Mouse (Mus musculus): ENCODE results near the gene Troap.

Troap gene

GRCm38 (mm10) chr15:99114312-99115064, 40.1 kb downstream of the Troap start:
- in situ Hi-C loops (cut with MboI): no loop called here

DNA sequence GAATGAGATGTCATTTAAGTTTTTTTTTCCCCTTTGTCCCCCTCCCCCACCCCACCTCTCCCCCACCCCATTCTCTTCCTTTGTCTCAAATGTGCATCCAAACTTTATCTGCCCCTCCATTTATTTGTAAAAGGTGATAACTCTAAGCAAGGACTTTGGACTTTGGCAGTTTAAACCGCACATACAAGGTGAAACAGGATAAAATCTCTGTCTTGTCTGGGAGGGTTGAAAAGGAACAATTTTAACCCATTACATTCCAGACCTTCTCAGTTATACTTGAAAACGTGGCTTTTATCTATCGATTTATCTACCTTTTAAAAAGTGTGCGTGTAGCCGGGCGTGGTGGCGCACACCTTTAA, 40.7 kb downstream of the Troap start:
- in situ Hi-C loops (cut with MboI): no loop called here

GRCm38 (mm10) chr15:99116539-99116938, 42.2 kb downstream of the Troap start:
- in situ Hi-C loops (cut with MboI): no loop called here

DNA sequence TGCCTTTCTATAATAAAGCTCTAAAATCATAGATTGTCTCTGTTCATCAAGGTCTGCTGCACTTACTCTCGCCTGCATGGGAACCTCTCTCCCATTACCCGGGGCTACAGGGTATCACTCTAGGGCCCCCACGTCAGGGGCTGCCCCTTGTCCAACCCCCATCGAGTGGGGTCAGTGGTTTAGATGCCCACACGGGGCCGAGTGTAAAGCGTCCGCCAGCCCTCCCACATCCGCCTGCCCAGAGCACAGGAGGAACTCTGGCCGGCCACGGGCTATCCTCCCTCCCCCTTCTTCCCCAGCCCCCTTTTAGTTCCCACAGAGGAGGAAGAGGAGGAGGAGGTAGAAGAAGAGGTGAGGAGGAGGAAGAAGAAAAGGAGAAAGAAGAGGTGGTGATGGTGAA, 46.4 kb downstream of the Troap start:
- in situ Hi-C loops (cut with MboI): no loop called here

GRCm38 (mm10) chr15:99122642-99123041, 48.3 kb downstream of the Troap start:
- in situ Hi-C loops (cut with MboI): no loop called here

DNA sequence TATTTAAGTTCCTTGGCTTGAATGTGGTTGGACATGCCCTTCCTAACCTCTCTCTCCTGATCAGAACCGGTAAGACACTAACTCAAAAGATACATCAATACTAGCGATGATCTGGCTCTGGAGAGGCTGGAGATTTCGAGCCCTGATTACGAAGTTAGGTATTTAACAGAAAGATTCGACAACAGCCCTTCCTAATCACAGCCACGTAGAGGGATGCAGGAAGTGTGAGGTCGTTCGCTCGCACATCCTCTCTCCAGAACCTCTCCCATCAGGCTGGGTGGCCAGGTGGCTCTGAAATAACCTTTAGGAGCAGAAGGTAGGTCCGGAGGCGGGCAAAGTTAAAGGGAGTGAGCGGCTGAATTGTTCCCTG, 51.3 kb downstream of the Troap start, which contains the start of gene Spats2:
TSS of gene Spats2 (plus strand) at position 206 of the 370 bp plus-strand sequence.
- in situ Hi-C loops (cut with MboI): no loop called here

DNA sequence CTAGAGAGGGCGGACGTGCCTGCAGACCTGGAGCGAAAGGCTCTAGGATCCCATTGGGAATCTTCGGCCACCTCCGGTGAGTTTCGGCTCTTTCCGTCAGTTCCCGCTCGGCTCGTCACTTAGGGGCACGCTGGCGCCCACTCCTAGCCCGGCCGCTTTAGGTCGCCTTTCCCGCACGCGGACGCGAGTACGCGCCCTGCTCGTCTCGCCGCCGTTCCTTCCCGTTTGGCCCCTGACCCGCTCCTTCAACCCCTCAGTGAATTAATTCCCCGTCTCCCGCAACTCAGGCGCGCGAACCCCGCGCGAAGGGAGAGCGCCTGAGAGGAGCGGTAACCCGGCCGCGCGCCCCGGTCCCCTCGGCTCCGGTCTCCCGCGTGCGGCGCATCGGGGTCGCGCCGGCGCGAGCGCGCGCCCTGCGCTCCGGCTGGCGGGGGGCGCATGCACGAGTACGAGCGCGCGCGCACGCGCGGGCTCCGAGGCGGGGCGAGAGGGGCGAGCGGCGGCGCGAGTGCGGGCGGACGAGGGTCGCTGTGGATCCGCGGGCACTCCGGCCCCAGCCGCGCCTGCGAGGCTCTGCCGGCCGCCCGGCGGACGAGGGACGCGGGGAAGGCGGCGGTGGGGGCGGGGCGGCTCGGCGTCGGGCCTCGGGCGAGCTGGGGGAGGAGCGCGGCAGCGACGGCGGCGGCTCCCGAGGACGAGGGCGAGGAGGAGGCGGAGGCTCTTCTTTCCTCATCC, 51.9 kb downstream of the Troap start:
- in situ Hi-C loops (cut with MboI): no loop called here

- in situ Hi-C loops (cut with MboI): no loop called here
Measured at GRCm38 (mm10) chr15:99126816-99127365, 52.5 kb downstream of the Troap start.

GRCm38 (mm10) chr15:99127851-99128522, 53.6 kb downstream of the Troap start:
- in situ Hi-C loops (cut with MboI): no loop called here

- in situ Hi-C loops (cut with MboI): no loop called here
Measured at GRCm38 (mm10) chr15:99129441-99129840, 55.1 kb downstream of the Troap start.

DNA sequence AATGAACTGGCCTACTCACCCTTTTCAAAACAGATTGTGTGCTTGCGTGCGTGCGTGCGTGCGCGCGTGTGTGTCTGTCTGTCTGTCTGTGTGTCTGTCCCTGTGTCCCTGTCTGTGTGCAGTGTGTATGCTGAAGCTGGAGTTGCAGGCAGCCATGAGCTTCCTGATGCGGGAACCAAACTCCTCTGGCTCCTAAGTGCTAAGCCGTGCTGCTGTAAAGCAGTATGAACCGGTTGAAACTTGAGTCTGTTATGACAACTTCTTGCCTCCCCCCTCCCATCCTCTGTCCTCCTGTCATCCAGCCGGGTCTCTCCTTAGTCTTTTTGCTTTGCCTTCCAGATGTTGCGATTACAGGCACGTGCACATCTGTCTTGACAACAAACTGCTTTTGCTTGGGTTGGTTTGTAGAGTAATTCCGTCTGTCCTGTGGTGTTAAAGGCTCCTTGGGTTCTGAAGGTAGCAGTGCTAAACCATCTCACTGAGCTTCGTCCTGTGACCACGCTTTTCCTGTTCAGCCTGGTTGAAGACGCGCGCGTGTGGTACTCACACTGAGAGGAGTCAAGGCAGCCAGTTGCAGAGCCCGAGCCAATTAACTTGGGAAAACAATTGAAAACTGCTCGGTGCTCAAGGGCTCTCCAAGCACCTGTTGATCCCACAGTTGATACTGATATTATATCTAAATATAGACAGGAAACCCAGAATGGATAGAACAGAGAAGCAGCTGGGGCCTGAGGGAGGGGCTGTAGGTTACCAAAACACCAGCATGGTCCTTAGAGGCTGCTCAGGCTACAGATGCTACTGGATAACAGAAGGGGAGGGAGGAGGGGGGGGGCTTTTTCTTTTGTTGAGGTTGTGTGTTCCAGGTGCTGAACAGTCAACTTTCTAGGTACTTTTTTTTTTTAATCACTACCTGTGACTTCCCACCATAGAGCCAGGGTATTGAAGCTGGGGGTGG, 55.9 kb downstream of the Troap start:
- in situ Hi-C loops (cut with MboI): no loop called here

Data from mature B cell (primary cell).